Mouse (Mus musculus) WW6 (cell line): ENCODE measurements around the gene Spns3.

ENCODE experiments used
- DNase-seq: peaks from one replicate; pipeline ENCODE4 v3.0.0-alpha.2; 2013; ENCODE audit warnings: low read depth, low spot score

The Spns3 gene

GRCm38 (mm10) chr11:72518449-72518848, 31.9 kb downstream of the Spns3 start:
- DNase-seq, result no peak

GRCm38 (mm10) chr11:72514967-72515366, 35.3 kb downstream of the Spns3 start:
- DNase-seq, result no peak

DNA sequence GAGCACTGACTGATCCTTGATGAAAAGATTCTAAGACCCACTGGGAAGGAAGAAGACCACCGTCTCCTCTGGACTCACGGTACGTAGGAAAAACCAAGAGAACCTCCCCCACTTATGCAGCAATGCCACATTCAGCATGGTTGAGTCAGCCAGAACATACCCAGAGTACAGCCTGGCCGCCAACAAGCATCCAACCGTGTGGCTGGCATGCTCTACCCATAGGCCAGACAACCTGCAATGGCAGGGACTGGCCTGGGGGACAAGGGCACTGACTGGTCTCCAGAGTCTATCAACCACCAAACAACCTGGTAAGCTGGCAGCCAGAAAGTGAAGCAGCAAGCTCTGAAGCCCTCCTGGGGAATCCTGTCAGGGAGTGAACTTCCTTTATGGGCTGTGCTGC, 41.7 kb downstream of the Spns3 start:
- DNase-seq, result no peak

GRCm38 (mm10) chr11:72507651-72508050, 42.7 kb downstream of the Spns3 start:
- no peak for DNase-seq

- DNase-seq, result no peak
Observed at GRCm38 (mm10) chr11:72504016-72504797, 46.1 kb downstream of the Spns3 start.

- no peak for DNase-seq
Observed at GRCm38 (mm10) chr11:72503501-72503921, 46.8 kb downstream of the Spns3 start.

GRCm38 (mm10) chr11:72502236-72502635, 48.1 kb downstream of the Spns3 start:
- no peak for DNase-seq

DNA sequence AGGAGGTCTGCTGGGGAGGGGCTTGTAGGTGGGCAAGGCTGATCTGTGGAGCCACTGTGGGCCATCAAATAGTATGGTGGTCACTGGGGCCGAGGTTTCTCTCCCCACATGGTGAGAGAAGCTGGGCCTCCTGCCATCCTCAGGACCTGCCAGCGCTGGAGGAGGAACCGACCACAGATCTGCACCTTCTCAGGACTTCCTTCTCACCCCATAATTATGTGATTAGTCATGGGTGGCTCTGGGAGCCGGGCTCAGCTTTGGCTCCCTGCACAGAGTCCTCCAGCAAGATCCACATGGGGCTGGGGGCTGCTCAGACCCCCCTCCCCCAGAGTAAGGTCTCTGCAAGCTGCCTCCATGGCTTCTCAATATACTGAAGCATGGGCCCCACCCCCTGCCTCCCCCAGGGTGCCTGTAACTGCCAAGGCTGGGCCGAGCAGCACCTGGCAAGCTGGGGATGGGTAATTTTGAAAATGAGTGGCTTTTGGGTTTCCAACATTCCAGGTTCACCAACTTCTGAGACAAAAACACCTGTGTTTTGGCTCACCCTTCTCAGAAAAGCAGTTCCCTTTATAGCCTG, 48.8 kb downstream of the Spns3 start:
- no peak for DNase-seq

DNA sequence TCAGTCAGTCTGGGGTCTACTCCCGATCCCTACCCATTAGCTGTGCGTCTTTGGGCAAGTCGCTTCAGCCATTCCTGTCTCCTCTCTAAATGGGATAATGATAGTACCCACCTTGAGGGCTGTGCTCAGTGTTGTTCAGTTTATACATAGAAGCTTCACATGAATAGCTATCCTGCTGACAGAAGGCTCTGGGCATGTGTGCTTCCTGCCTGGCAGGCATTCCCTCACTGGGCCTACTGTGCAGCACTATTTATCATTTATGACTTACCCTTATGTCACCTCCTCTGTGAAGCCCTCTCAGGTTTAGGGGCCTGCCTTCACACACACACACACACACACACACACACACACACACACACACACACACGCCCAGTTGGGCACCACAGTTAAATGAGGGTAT, 50.2 kb downstream of the Spns3 start:
- DNase-seq, result no peak

DNA sequence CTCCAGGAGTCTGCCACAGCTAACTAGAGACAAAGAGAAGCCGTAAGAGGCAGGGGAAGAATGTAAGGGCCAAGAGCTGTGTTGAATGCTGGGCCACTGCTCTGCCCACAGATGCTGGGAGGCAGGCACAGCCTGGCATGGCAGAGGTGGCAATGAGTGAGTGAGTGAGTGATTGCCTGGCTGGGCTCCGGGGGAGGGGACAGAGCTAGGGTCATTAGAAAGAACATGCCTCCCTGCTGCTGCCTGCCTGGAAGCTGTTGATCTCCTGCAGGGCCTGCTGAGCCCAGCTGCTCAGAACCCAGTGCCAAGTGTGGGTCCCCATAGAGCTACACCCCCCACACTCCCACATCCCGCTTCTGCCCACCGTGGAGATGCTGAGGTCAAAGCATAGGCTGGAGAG, 52.9 kb downstream of the Spns3 start:
- DNase-seq, result no peak

DNA sequence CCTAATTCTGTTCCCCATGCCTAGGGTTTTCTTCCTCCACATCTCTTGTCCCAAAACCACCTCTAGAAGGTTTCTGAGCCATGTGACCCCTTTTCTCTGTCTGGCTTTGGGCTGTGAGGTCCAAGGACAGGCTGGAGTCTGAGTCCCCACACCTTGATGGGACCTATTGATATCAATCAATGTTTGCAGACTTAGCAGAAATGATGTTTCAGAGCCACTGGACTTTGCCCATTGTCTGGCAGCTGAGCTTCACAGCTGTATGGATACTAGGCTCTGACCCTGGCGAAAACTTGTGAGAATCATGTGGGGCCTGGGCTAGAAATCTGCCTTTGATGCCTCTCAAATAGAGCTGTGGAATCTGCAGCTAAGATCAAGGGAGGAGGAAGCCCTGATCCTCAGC, 53.5 kb downstream of the Spns3 start:
- no peak for DNase-seq

- DNase-seq, result no peak
Observed at GRCm38 (mm10) chr11:72496066-72496465, 54.2 kb downstream of the Spns3 start.

DNA sequence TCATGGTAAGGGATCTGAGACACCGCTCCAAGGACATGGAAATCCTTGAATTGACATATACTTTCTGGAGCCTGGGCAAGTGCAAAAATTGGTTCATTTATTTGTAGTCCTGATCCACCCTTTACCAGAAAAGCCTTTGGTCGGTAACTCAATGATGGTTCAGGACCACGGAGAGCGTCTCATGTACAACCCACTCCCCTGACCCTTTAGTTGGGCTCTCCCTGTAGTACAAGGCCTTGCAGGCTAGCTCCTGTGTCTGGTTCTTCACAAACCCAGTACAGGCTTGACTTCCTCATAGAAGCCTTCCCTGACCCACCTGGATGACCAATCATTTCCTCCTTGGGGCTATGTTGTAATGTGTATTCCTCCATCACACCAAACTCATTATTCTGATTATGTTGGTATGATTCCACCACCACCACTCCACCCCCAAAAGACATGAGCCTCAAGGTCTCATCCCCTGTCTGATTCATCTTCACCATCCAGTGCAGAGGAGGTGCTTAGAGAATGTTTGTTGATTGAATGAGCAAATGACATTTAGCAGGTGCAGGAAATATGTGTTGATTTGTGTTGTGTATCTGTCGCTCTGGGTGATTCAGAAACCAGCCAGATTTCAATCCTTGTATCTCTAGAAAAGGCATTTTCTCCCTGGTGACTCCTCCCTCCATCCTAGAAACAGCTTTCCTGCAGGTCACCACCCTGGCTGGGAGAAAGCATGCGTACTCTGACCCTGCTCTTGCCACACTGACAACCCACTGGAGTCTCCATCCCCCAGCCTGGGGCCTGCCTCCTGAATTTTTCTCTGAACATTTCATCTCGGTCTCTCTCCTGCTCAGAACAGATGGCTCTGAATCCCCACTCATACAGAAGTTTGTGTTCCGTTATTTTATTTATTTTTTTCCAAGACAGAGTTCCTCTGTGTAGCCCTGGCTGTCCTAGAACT, 56.0 kb downstream of the Spns3 start:
- DNase-seq, result no peak

DNA sequence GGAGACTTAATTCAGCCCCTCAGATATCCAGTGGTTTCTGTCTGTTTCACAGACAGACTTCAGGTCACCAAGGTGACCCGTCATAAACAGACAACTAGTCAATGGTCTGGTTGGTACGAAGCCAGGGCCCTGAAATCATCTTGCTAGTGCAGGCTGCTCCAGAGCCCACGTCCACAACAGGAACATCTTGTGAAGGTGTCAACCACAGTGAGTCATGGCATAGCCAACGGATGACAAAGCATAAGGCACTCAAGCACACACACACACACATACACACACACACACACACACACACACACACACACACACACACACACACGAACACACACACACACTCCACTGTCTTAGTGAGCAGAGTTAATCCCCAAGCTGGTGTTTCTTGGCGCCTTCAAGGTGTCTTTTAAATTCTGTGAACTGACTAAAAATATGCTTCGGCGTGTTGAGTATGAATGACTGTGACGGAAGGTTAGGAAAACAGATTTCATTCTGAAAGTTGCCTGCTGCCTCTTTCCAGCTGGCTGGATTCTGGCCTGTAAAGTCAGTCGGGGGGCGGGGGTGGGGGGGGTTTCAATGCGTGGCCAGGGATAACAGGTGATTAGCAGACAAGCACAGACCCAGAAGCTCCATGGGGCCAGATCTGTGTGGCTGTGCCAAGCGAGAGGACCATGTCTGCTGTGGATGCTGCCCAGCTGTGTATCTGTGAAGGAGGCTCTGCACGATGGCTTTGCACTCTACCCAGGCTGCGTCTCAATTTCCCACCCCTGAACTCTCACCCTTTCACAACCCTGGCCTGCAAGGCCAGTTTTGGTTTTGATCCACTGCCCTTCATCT, 59.0 kb downstream of the Spns3 start:
- no peak for DNase-seq

- peak; percentile 78 for DNase-seq
Observed at GRCm38 (mm10) chr11:72489881-72490301, 60.4 kb downstream of the Spns3 start, which contains the start of gene Spns2. Gene Spns2, minus strand, starts transcription at chr11:72489904.

DNA sequence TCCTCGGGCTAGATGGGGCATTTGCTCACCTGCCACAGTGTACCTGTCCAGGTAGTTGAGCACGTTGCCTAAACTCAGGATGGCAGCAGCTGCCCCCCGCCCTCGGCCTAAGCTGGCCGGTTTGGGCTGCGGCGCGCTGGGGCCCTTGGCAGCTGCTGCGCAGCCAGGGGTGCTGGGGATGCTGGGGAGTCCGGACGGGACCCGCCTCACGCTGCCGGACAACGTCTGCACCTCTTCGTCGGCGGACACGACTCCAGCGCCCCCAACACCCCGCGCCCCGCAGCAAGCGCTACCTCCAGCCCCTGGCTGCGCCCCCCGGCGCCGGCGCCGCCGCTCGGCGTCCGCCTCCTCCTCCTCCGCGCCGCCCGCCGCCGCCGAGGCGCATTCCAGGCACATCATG, 60.9 kb downstream of the Spns3 start:
- DNase-seq, result no peak

DNA sequence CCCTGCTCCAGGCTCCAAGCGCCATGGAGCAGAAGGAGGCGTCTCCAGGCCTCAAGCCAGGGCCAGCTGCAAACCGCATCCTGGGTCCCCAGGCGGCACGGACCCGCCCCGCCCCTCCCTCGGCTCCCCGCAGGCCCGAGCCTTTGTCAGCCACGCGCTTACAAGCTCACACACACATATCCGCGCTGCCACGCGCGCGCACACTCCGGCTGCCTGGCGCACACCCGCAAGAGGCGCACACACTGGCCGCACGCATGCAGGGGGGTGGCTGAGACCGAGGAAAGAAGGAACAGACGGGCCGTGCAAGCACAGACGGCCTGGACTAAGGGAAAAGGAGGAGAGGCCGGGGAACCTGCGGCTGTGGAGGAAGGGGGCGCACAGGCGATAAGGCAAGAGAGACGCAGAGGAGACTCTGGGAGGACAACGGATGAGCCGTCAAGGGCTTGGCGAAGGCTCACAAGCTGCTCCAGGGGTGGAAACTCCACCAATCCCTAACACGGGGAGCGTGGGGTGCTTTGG, 61.5 kb downstream of the Spns3 start:
- peak; percentile 45 for DNase-seq

DNA sequence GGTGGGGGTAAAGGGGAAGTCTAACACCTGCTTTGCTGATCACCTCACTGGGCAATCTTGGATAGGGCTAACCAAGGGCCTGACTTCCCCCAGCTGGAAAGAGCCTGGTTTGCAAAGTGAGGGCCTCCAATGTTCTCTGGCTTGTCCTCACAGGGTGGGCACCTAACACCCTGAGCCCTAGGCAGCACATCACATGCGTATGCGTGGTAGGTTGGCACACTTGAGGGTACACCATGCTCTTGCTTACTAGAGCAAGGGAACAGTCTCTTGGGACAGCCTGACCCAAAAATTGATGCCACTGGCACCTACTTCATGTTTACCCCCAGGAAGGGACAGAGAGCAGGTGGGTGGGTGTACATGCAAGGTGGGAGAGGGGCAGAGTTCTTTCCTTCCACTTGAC, 62.6 kb downstream of the Spns3 start:
- no peak for DNase-seq

DNA sequence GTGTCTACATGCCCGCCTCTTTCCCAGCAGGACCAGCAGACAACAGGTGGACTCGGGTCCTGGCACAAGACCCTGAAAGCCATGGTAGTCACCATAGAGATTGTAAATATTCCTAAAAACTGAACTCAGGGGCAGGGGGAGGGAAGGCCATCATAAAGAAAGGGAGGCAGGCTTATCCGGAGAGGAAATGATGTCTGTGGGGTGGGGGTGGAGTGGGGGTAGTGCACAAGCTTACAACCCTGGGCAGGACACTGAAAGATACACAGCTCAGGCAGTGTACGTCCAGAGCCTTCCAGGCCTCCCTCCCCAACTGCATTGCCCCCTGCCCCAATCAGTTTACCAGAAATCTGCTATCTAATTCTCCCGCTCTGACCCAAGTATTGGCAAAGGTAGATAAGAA, 63.1 kb downstream of the Spns3 start:
- DNase-seq, result no peak

DNA sequence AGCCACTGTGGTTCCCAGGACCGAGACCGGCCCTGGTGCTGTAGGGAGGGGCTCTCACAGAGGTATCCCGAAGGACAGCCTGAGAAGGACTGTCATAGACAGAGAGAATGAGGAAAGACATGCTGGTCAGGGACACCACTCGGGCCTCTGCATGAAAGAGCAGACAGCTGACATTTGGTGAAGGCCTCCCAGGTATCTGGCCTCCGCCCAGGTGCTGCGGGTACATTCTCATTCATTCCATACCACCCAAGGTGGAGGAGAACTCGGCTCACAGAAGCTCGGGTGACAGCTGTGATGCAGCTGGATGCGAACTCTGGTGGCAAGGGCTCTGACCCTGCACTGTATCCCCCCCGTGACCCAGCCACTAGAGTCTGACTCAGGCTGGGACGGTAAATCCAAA, 64.3 kb downstream of the Spns3 start:
- DNase-seq, result no peak

GRCm38 (mm10) chr11:72485157-72485556, 65.1 kb downstream of the Spns3 start:
- DNase-seq, result no peak
